Mouse (Mus musculus): ENCODE results near the gene Acot3. TPM values are rescaled to one million over a fixed set of nuclear protein-coding genes. Genes with fewer than 3 reads are reported as not detected.
"Not testable (repeated sequence)": the region's sequence is repeated elsewhere in the genome, so short reads cannot be mapped to it uniquely, and the experiment has no call there.

Acot3 gene
- total RNA-seq, 2 experiments from 2014 or later, result 2.1 to 2.3 TPM

DNA sequence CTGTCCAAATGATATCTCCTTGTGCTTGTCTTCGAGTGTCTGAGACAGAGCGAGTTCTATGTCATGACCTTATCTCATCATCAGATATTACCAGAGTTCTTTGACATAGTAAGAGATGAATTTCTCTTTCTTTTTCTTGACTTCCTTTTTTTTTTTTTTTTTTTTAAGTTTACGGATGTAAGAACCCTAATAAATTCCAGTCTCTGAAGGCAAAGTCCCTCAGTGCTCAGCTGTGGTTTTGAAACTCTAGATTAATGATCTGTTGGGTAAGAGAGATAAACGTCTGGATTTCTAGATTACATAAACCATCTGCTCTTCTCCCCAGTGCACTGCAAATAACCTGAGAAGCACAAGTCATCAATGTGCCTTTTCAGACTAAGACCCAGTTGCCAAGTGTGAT, 17.8 kb upstream of the Acot3 start:
- DNase-seq (ENCODE audit: low spot score in 2 of 2), result no peak

DNA sequence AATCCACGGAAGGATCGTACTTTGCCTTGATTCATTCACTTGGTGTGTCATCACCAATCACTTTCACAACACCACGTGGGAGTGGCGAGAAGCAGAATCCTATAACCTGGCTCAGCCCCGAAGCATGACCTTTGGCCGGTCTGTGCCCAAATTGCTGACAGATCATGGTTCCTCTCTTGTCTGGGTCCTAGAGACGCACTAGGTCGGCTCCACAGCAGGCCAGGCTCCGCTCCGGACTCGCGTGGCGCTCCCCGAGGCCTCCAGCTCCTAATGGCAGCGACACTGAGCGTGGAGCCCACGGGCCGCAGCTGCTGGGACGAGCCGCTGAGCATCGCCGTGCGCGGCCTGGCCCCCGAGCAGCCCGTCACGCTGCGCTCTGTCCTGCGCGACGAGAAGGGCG, 13.7 kb upstream of the Acot3 start, which contains the start of gene Acot4:
Acot4 (plus strand) TSS at position 139 of the 400 bp plus-strand sequence.
- intact Hi-C loops (cut with DNase I); DNase-seq (ENCODE audit: low spot score in 2 of 2): not testable (repeated sequence)

More for the DNA sequence above, 17.8 kb upstream of the Acot3 start:
- intact Hi-C loops (cut with DNase I), result no loop called here

DNA sequence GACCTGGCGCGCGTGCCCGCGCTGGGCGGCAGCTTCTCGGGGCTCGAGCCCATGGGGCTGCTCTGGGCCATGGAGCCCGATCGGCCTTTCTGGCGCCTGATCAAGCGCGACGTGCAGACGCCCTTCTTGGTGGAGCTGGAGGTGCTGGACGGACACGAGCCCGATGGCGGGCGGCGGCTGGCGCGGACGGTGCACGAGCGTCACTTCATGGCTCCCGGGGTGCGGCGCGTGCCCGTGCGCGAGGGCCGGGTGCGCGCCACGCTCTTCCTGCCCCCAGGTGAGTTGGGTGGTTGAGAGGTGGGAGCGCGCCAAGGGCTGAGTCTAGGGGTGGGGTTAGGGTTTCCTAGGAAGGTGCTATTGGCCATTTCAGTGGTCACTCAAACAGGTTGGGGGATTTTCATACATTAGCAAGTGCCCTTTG, 13.2 kb upstream of the Acot3 start, which contains the start of gene Gm49366:
Gm49366 (plus strand) TSS at position 245 of the 421 bp plus-strand sequence.
- intact Hi-C loops (cut with DNase I), result not testable (repeated sequence)
- peak in 1 of 2 experiments; percentile 19 for DNase-seq (ENCODE audit: low spot score in 2 of 2)

DNA sequence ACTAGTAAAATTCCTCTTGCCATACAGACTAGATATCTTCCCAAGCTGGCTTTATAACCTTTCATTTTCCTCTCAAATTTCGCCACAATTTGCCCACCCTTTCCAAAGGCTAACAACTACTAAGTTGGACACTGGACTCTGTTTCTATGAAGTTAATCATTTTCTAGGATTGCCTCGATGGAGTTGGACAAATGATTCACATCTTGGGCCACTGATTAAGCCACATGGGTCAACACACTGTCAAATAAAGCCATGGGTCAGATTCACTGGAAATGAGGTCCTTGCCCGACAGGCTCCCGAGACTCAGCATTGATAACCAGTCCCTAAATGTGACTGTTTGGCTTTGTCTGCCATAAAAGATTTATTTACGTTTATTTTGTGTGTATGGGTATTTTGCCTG, 9.7 kb upstream of the Acot3 start:
- DNase-seq (ENCODE audit: low spot score in 2 of 2), result no peak
- intact Hi-C loops (cut with DNase I), result no loop called here

DNA sequence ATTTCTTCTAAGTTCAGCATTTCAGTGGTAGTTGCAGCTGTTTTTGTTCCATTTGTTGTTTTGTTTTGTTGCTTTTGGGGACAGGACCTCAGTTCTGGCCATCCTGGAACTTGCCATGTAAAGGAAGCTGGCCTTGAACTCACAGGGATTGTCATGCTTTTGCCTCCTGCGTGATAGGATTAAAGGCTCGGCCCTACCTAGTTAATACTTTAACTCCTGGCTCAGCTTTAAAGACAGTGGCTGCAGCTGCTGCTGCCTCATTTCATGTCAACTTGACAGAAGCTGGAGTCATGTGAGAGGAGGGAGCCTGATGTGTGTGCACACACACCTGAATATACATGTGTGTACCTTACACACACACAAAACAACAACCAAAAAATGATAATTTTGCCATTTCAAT, 7.9 kb upstream of the Acot3 start:
- intact Hi-C loops (cut with DNase I), result no loop called here
- DNase-seq (ENCODE audit: low spot score in 2 of 2), result no peak

DNA sequence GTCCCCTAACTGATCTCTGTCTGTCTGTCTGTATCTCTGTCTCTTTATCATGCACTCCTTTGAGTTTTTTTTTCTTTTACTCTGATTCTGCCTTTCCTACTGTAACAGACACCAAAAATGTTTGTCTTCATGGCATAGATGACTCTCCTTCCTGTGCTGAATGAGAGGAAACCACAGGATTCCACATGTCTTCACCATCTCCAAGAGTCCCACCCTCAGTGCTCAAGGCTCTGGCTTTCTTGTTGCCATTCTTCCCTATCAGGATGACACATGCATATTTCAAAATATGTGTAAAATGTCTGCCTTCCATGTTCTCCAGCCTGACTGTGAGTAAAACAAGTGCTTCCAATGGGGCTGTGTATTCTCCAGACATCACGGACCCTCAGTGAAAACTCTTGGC, 5.0 kb upstream of the Acot3 start:
- no peak for DNase-seq (ENCODE audit: low spot score in 2 of 2)
- intact Hi-C loops (cut with DNase I), result no loop called here

DNA sequence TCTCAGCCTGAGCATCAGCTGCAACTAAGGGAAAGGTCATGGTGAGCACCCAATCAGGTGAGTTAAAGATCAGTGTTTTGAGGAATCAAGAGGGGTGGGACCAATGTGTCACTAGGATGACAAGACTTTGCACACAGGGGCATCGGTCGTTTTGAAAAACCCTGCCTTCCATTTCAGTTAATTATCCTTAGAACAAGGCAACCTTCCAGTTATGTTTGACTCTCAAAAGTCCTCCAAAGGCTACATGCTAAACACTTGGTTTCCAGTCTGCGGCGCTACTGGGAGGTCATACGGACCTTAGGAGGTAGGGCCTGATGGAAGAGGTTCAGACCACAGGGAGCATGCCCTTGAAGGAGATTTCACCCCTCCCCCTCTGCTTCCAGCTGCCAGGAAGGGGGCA, 1.2 kb upstream of the Acot3 start:
- not testable (repeated sequence) for DNase-seq (ENCODE audit: low spot score in 2 of 2)
- intact Hi-C loops (cut with DNase I), result loop anchor here (10.0 kb wide), 1 partner anchor 336 kb away; no protein-coding TSS in a partner anchor

DNA sequence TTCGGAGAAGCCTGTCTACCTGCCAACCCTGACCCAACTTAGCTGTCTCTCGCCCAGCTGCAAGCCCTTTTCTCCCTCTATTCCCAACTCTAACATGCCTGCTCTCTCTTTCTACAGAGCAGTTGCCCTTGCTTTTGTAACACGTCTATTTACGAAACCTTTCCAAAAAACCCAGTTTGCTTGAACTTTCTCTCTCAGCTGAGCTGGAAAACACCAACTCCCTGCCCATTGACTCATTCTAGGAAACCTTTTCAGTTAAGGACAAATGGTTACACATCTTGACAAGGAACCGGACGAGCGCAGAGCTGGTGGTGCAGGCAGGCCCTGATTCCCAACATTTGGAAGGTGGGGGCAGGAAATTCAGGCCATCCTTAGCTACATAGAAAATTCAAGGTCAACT, 665 bp downstream of the Acot3 start:
- no peak for DNase-seq (ENCODE audit: low spot score in 2 of 2)
- intact Hi-C loops (cut with DNase I), result loop anchor here (10.0 kb wide), 1 partner anchor 338 kb away; no protein-coding TSS in a partner anchor

DNA sequence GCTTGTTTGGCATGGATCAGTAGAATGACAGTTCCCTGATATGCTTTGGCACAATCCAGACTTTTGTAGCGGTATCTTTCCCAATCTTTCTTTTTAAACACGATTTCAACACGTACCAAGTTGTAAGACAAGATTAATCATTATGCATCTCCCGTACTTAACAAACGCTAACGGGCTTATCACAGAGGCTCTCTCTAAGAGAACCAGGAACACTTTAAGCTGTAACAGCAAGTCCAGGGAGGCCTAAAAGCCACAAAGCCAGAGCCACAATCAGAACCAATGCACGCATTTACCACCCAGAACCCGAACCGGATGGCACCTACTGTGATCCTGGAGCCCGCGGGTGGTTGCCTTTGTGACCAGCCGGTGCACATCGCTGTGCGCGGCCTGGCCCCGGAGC, 1.2 kb downstream of the Acot3 start:
- intact Hi-C loops (cut with DNase I), result loop anchor here (10.0 kb wide), 1 partner anchor 338 kb away; no protein-coding TSS in a partner anchor
- no peak for DNase-seq (ENCODE audit: low spot score in 2 of 2)

DNA sequence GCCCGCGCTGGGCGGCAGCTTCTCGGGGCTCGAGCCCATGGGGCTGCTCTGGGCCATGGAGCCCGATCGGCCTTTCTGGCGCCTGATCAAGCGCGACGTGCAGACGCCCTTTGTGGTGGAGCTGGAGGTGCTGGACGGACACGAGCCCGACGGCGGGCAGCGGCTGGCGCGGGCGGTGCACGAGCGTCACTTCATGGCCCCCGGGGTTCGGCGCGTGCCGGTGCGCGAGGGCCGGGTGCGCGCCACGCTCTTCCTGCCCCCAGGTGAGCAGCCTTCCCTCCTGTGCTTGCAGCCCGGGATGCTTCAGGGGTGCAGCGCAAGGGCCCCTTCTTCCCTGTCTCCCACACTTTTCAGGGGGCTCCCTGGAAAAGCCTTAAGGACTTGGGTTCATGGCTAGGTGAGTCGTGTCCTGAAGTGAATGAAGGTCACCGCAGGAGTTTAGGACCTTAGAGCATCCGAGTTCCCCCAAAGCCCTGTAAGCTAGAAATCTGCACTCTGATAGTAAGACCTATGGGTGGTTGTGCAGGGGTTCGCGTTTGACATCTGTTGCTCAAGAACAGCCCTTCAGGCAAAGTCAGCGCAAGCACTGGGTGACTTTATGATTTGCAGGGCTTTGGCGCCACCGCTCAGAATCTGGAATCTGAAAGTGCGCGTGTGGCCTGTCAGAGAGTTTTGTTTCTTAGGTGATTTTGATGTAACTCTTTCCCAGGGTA, 1.9 kb downstream of the Acot3 start:
- peak in 1 of 2 experiments; percentile 45 for DNase-seq (ENCODE audit: low spot score in 2 of 2)
- intact Hi-C loops (cut with DNase I), result loop anchor here (10.0 kb wide), 1 partner anchor 339 kb away; no protein-coding TSS in a partner anchor

DNA sequence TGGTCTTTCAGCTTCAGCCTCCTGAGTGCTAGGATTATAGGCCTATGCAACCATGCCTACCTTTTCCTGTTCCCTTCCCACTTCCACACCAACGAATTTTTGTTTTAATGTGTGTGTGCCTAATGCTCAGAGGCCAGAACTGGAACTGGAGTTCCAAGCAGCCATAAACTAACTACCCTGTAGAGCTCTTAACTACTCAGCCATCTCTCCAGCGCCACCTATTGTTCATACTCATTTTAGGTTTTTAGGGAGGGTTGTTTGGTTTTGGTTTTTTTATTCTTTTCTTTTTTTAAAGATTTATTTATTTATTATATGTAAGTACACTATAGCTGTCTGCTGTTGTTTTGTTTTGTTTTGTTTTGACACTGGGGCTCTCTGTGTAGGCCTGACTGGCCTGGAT, 9.0 kb downstream of the Acot3 start:
- intact Hi-C loops (cut with DNase I), result loop anchor here (5.0 kb wide), 1 partner anchor 89 kb away; no protein-coding TSS in a partner anchor
- peak in 1 of 2 experiments; percentile 52 for DNase-seq (ENCODE audit: low spot score in 2 of 2)

DNA sequence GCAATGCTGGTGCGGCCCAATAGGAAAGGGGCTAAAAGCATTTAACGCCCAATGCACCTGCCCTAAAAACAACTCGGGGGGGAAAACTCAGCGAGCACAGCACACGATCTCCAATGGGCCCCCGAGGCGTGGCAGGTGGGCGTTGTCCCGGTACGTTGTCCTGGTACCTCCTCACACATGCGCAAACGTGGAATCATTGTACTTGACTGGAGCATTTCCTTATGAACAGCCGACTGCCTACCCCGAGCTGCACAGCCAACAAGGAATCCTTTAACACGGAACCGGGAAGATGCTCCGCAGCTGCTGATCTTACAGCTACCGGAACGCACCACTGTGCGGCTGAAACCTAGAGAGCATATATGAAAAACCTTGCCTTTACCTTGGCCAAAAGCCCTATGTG, 10.4 kb downstream of the Acot3 start:
- intact Hi-C loops (cut with DNase I), result loop anchor here (5.0 kb wide), 1 partner anchor 90 kb away; no protein-coding TSS in a partner anchor
- DNase-seq (ENCODE audit: low spot score in 2 of 2), result no peak

DNA sequence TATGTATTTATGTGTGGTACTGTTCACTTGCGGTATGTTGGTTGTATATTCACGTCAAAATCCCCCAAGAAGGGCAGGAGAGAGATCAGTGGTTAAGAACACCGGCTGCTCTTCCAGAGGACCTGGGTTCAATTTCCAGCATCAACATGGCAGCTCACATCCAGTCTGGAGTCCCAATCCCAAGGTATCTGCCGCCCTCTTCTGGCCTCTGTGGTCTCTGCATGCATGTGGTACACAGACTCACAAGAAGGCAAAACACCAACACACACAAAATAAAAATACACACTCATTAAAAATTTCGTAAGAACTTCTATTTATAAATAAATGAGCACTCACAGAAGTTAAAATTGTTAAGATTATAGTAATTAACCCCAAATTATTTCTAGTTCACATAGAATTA, 11.3 kb downstream of the Acot3 start:
- intact Hi-C loops (cut with DNase I), result loop anchor here (5.0 kb wide), 1 partner anchor 91 kb away; no protein-coding TSS in a partner anchor
- no peak for DNase-seq (ENCODE audit: low spot score in 2 of 2)

DNA sequence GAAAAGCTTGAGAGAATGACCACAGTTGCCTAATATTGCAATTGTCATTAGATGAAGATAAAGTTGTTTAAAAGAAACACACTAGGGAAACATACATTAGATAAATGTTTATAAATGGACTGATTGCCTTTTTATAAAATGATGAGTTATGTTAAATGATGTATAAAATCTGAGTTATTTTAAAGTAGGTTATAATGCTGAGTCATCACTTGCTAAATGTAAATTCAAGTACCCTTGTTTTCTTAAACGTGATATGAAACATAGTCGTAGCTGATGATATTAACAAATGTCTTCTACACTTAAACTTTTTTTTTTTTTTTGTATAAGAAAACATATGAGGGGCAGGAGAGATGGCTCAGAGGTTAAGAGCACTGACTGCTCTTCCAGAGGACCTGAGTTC, 11.9 kb downstream of the Acot3 start:
- no peak for DNase-seq (ENCODE audit: low spot score in 2 of 2)
- intact Hi-C loops (cut with DNase I), result loop anchor here (5.0 kb wide), 1 partner anchor 92 kb away; no protein-coding TSS in a partner anchor

DNA sequence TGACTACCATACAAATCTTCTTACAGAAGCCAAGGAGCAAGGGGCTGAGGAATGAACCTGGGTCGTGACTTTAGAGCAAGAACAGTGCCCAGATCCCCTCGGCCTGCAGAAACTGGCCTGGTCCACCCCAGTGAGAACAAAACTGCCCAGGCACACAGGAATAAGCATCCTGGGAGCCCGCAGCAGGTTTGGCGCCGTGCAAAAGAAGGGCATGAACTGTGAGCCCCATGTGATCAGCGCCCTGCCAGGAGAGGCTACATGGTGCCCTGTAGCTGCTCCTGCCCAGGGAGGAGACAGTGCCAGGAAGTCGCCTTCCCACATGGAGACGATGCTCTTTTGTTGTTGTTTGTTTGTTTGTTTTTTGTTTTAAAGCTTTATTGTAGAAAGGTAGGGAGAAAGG, 12.7 kb downstream of the Acot3 start:
- DNase-seq (ENCODE audit: low spot score in 2 of 2), result no peak
- intact Hi-C loops (cut with DNase I), result loop anchor here (5.0 kb wide), 1 partner anchor 92 kb away; no protein-coding TSS in a partner anchor

DNA sequence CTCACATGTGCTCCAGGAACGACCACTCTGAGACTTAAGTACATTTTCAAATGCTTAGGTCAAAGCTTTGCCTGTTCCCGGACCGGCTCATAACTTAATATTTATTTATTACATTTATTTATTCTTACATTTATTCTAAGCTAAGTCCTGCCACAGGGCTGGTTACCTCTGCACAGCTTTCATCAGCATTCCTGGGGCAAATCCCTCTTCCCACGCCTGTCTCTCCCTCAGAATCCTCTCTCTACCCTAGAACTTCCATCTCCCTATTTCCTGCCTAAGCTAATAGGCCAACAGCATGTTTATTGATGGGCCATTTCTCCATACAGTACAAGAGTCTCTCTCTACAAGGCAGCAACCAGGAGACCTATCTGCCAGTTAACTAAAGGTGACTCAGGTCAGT, 15.8 kb downstream of the Acot3 start:
- no peak for DNase-seq (ENCODE audit: low spot score in 2 of 2)
- intact Hi-C loops (cut with DNase I), result no loop called here

DNA sequence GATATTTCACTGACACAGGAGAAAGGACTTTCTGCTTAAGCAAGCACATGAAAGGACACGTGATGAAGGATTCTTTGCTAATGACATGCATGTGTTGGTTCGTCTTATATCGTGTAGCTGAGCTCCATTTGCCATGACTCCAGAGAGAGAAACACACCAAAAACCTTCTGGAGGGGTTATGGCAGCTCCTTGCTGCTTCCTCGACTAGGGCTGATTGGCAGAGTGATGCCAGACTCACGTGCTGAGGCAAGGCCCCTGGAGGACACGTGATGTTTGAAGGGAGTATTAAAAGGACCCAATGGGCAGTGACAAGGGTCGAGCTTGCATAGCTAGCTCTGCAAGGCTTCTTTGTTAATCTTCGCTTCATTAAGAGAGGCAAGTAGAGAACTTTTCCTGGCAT, 16.4 kb downstream of the Acot3 start:
- no peak for DNase-seq (ENCODE audit: low spot score in 2 of 2)
- intact Hi-C loops (cut with DNase I), result no loop called here

DNA sequence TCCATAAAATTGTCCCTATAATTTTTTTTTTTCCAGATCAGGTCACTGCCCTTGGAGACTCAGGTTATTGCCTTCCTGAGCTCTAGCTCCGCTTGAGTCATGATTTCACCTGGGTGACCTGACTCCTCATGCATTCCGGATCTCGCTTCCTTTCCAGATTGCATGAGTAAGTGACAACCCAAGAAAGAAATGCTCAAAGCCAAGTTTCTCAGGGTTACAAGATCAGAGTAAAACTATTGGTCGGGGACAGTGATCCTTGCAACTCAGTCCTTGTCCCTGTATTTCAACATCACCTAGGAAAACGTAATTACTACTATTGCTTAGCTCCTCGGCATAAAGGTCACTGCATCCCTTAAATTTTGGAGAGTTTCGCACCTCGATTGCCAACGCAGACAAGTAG, 17.0 kb downstream of the Acot3 start, which contains the start of gene Acot5:
Acot5 (plus strand) TSS at position 340 of the 400 bp plus-strand sequence.
- no peak for DNase-seq (ENCODE audit: low spot score in 2 of 2)

DNA sequence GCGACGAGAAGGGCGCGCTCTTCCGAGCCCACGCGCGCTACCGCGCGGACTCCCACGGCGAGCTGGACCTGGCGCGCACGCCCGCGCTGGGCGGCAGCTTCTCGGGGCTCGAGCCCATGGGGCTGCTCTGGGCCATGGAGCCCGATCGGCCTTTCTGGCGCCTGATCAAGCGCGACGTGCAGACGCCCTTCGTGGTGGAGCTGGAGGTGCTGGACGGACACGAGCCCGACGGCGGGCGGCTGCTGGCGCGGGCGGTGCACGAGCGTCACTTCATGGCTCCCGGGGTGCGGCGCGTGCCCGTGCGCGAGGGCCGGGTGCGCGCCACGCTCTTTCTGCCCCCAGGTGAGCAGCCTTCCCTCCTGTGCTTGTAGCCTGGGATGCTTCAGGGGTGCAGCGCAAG, 17.6 kb downstream of the Acot3 start:
- intact Hi-C loops (cut with DNase I), result not testable (repeated sequence)
- DNase-seq (ENCODE audit: low spot score in 2 of 2), result peak; percentile 21 to 28

More for the DNA sequence above, 17.0 kb downstream of the Acot3 start, which contains the start of gene Acot5:
- intact Hi-C loops (cut with DNase I), result no loop called here

DNA sequence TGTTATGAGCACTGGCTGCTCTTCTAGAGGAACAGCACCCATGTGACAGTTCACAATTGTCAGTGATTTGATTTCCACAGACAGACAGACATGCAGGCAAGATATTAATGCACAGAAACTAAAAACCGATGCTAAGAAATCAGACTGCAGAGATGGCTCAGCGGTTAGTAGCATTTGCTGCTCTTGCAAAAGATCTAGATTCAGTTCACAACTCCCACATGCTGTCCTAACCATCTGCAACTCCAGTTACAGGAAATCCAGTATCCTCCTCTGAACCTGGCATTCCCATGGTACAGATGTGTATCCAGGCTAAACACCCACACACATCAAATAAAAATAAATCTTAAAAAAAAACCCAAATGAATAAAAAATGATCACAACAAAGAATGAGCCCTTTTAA, 19.8 kb downstream of the Acot3 start:
- intact Hi-C loops (cut with DNase I), result no loop called here
- peak; percentile 43 to 65 for DNase-seq (ENCODE audit: low spot score in 2 of 2)

All from left cerebral cortex, postnatal 14 days (tissue).